Mouse (Mus musculus): Measurements from ENCODE around the gene Ccdc57. TPM values are rescaled to one million over a fixed set of nuclear protein-coding genes. Genes with fewer than 3 reads are reported as not detected.

Gene Ccdc57
- polyA plus RNA-seq, 1 experiment from 2014 or later, result 5.2 TPM

- Histone ChIP-seq H3K36me3 (replicated peaks; ENCODE audit: control insufficient read depth, insufficient read depth) (peaks cover 50% of the 10 kb centered on the region), H3K4me1 (replicated peaks; ENCODE audit: control insufficient read depth, insufficient read depth, low read length) (no peaks in the 10 kb centered on the region), H3K4me2 (replicated peaks) (no peak overlapping the region), H3K27me3 (ENCODE audit: control insufficient read depth, insufficient read depth, low read length) (no peaks in the 10 kb centered on the region), H3K4me3 (replicated peaks; ENCODE audit: low read length) (no peak overlapping the region), H3K27ac (no peak overlapping the region), H3K9ac (no peak overlapping the region), H3K9me3 (ENCODE audit: control insufficient read depth, low read length) (no peaks in the 10 kb centered on the region)
- 96% methylated on average over 6 of the region's 6 CpGs for WGBS
- ATAC-seq (ENCODE audit: low FRiP score), result no peak
- no peak for DNase-seq (ENCODE audit: low spot score)
Observed at GRCm38 (mm10) chr11:120898114-120898548, 34.5 kb downstream of the Ccdc57 start.

GRCm38 (mm10) chr11:120895441-120895840 lies 37.2 kb downstream of the Ccdc57 start:
- H3K27ac ChIP-seq, result no peak overlapping the region
- ATAC-seq (ENCODE audit: low FRiP score), result no peak
- H3K9ac ChIP-seq, result no peak overlapping the region
- no peaks in the 10 kb centered on the region for H3K27me3 ChIP-seq (ENCODE audit: control insufficient read depth, insufficient read depth, low read length)
- H3K4me1 ChIP-seq (replicated peaks; ENCODE audit: control insufficient read depth, insufficient read depth, low read length), result no peaks in the 10 kb centered on the region
- no peak overlapping the region for H3K4me2 ChIP-seq (replicated peaks)
- peaks cover 59% of the 10 kb centered on the region for H3K36me3 ChIP-seq (replicated peaks; ENCODE audit: control insufficient read depth, insufficient read depth)
- no peak overlapping the region for H3K4me3 ChIP-seq (replicated peaks; ENCODE audit: low read length)
- DNase-seq (ENCODE audit: low spot score), result no peak
- H3K9me3 ChIP-seq (ENCODE audit: control insufficient read depth, low read length), result no peaks in the 10 kb centered on the region
- 96% methylated on average over 6 of the region's 6 CpGs for WGBS

- Histone ChIP-seq H3K9ac (no peak overlapping the region), H3K36me3 (replicated peaks; ENCODE audit: control insufficient read depth, insufficient read depth) (peaks cover 70% of the 10 kb centered on the region), H3K27ac (no peak overlapping the region), H3K9me3 (ENCODE audit: control insufficient read depth, low read length) (no peaks in the 10 kb centered on the region), H3K4me2 (replicated peaks) (no peak overlapping the region), H3K4me3 (replicated peaks; ENCODE audit: low read length) (no peak overlapping the region), H3K27me3 (ENCODE audit: control insufficient read depth, insufficient read depth, low read length) (no peaks in the 10 kb centered on the region), H3K4me1 (replicated peaks; ENCODE audit: control insufficient read depth, insufficient read depth, low read length) (no peaks in the 10 kb centered on the region)
- no peak for ATAC-seq (ENCODE audit: low FRiP score)
- no peak for DNase-seq (ENCODE audit: low spot score)
- 91% methylated on average over 8 of the region's 8 CpGs for WGBS
Observed at GRCm38 (mm10) chr11:120894397-120894796, 38.3 kb downstream of the Ccdc57 start.

GRCm38 (mm10) chr11:120889216-120889615 lies 43.5 kb downstream of the Ccdc57 start:
- Histone ChIP-seq H3K36me3 (replicated peaks; ENCODE audit: control insufficient read depth, insufficient read depth) (peaks cover 57% of the 10 kb centered on the region), H3K4me1 (replicated peaks; ENCODE audit: control insufficient read depth, insufficient read depth, low read length) (no peaks in the 10 kb centered on the region), H3K9ac (no peak overlapping the region), H3K27me3 (ENCODE audit: control insufficient read depth, insufficient read depth, low read length) (no peaks in the 10 kb centered on the region), H3K9me3 (ENCODE audit: control insufficient read depth, low read length) (no peaks in the 10 kb centered on the region), H3K4me2 (replicated peaks) (no peak overlapping the region), H3K27ac (no peak overlapping the region), H3K4me3 (replicated peaks; ENCODE audit: low read length) (no peak overlapping the region)
- ATAC-seq (ENCODE audit: low FRiP score), result no peak
- DNase-seq (ENCODE audit: low spot score), result no peak
- WGBS, result 86% methylated on average over 3 of the region's 3 CpGs

DNA sequence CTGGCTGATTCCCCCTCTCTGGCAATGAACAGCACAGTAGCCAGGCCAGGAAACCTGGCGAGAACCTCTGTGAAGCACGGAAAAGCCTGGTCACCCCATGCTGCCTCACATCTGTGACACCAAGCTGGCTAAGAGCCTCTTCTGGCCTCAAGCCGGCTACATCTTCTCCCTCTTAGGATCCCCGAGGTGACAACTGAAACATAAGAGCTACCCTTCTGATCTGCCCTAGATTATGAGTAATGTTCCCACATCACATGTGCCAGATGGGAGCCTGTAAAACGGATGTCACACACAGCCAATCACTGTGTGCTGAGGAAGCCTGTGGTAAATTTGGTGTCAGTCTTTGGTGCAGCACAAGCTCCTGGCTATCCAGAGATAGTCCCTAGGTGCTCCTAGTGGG lies 44.0 kb downstream of the Ccdc57 start:
- H3K27me3 ChIP-seq (ENCODE audit: control insufficient read depth, insufficient read depth, low read length), result no peaks in the 10 kb centered on the region
- 85% methylated on average over 5 of the region's 5 CpGs for WGBS
- no peak overlapping the region for H3K4me2 ChIP-seq (replicated peaks)
- H3K4me1 ChIP-seq (replicated peaks; ENCODE audit: control insufficient read depth, insufficient read depth, low read length), result no peaks in the 10 kb centered on the region
- ATAC-seq (ENCODE audit: low FRiP score) (no peak), DNase-seq (ENCODE audit: low spot score) (no peak)
- H3K36me3 ChIP-seq (replicated peaks; ENCODE audit: control insufficient read depth, insufficient read depth), result peaks cover 60% of the 10 kb centered on the region
- no peak overlapping the region for H3K27ac ChIP-seq
- H3K9ac ChIP-seq, result no peak overlapping the region
- H3K4me3 ChIP-seq (replicated peaks; ENCODE audit: low read length), result no peak overlapping the region
- H3K9me3 ChIP-seq (ENCODE audit: control insufficient read depth, low read length), result no peaks in the 10 kb centered on the region

DNA sequence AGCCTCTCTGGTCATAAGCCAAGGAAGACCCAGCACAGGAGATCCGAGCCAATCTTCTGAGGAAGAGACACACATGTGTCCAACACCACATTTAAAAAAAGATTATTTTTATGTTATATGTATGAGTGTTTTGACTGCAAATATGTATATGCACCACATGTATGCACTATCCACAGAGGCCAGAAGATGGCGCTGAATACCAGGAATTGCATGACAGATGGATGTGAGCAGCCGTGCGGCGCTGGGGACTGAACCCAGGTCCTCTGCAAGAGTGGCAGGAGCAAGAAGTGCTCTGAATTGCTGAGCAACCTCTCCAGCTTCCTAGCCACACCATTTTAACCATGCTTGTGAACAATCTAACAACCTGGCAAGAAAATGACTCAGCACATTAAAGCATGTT lies 45.2 kb downstream of the Ccdc57 start:
- WGBS, result 84% methylated on average over 5 of the region's 5 CpGs
- no peak overlapping the region for H3K4me3 ChIP-seq (replicated peaks; ENCODE audit: low read length)
- no peak for DNase-seq (ENCODE audit: low spot score)
- H3K27me3 ChIP-seq (ENCODE audit: control insufficient read depth, insufficient read depth, low read length), result no peaks in the 10 kb centered on the region
- no peak overlapping the region for H3K27ac ChIP-seq
- no peak for ATAC-seq (ENCODE audit: low FRiP score)
- H3K9ac ChIP-seq, result no peak overlapping the region
- no peaks in the 10 kb centered on the region for H3K4me1 ChIP-seq (replicated peaks; ENCODE audit: control insufficient read depth, insufficient read depth, low read length)
- no peaks in the 10 kb centered on the region for H3K9me3 ChIP-seq (ENCODE audit: control insufficient read depth, low read length)
- H3K36me3 ChIP-seq (replicated peaks; ENCODE audit: control insufficient read depth, insufficient read depth), result peaks cover 52% of the 10 kb centered on the region
- no peak overlapping the region for H3K4me2 ChIP-seq (replicated peaks)

GRCm38 (mm10) chr11:120886462-120886861 lies 46.2 kb downstream of the Ccdc57 start:
- ATAC-seq (ENCODE audit: low FRiP score) (no peak), DNase-seq (ENCODE audit: low spot score) (no peak)
- H3K27me3 ChIP-seq (ENCODE audit: control insufficient read depth, insufficient read depth, low read length), result no peaks in the 10 kb centered on the region
- H3K4me2 ChIP-seq (replicated peaks), result no peak overlapping the region
- H3K36me3 ChIP-seq (replicated peaks; ENCODE audit: control insufficient read depth, insufficient read depth), result peaks cover 49% of the 10 kb centered on the region
- H3K4me1 ChIP-seq (replicated peaks; ENCODE audit: control insufficient read depth, insufficient read depth, low read length), result no peaks in the 10 kb centered on the region
- no peaks in the 10 kb centered on the region for H3K9me3 ChIP-seq (ENCODE audit: control insufficient read depth, low read length)
- no peak overlapping the region for H3K27ac ChIP-seq
- WGBS, result 51% methylated on average over 5 of the region's 5 CpGs
- H3K4me3 ChIP-seq (replicated peaks; ENCODE audit: low read length), result no peak overlapping the region
- no peak overlapping the region for H3K9ac ChIP-seq

DNA sequence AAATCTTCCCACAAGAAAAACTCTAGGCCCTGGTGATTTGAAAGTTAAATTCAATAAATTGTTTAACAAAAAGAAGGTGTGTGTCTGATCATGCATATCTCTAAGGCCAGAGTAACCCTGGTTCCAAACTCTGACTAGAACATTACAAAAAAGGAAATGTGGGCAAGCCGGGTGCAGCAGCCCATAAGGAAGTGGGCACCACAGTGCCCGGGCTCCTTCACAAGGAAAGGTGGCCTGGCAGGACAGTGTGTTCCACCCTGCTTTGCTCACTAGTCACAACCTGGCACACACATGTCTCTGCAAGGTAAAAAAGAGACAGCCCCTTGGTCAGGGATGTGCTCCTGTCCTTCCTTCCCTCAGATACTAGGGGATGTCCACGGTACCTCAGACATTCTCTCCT lies 49.1 kb downstream of the Ccdc57 start:
- Histone ChIP-seq H3K27me3 (ENCODE audit: control insufficient read depth, insufficient read depth, low read length) (no peaks in the 10 kb centered on the region), H3K4me1 (replicated peaks; ENCODE audit: control insufficient read depth, insufficient read depth, low read length) (no peaks in the 10 kb centered on the region), H3K9ac (no peak overlapping the region), H3K27ac (no peak overlapping the region), H3K9me3 (ENCODE audit: control insufficient read depth, low read length) (no peaks in the 10 kb centered on the region), H3K36me3 (replicated peaks; ENCODE audit: control insufficient read depth, insufficient read depth) (peaks cover 51% of the 10 kb centered on the region), H3K4me2 (replicated peaks) (no peak overlapping the region), H3K4me3 (replicated peaks; ENCODE audit: low read length) (no peak overlapping the region)
- ATAC-seq (ENCODE audit: low FRiP score), result no peak
- 95% methylated on average over 3 of the region's 3 CpGs for whole genome bisulfite sequencing
- DNase-seq (ENCODE audit: low spot score), result no peak

- WGBS, result 96% methylated on average over 4 of the region's 4 CpGs
Observed at GRCm38 (mm10) chr11:120882931-120883330, 49.7 kb downstream of the Ccdc57 start.

DNA sequence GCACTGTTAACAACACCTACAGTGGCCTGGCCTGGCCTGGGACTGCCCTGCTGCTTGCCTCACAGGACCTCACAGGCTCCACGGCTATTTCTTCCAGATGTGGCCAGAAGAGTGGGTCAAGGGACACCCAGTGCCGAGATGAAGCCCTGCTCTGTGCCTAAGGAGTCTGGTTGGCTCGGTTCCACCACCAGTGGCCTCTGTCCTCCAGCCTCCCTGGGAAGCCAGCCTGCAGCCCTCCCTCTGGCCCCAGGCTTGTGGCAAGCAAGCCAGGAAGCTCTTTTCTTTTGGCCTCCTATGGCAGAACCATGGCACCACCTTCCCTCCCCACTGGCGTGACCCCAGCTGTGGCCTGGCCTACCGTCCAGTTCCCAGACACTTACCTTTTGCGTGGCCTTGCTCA lies 59.5 kb downstream of the Ccdc57 start:
- no peak overlapping the region for H3K27ac ChIP-seq
- no peaks in the 10 kb centered on the region for H3K4me1 ChIP-seq (replicated peaks; ENCODE audit: control insufficient read depth, insufficient read depth, low read length)
- peaks cover 10% of the 10 kb centered on the region; the same call in 1 of the 2 replicates for H3K36me3 ChIP-seq (replicated peaks; ENCODE audit: control insufficient read depth, insufficient read depth)
- WGBS, result 85% methylated on average over 6 of the region's 6 CpGs
- no peak overlapping the region for H3K4me3 ChIP-seq (replicated peaks; ENCODE audit: low read length)
- no peaks in the 10 kb centered on the region for H3K27me3 ChIP-seq (ENCODE audit: control insufficient read depth, insufficient read depth, low read length)
- H3K4me2 ChIP-seq (replicated peaks), result no peak overlapping the region
- H3K9me3 ChIP-seq (ENCODE audit: control insufficient read depth, low read length), result no peaks in the 10 kb centered on the region
- ATAC-seq (ENCODE audit: low FRiP score) (no peak), DNase-seq (ENCODE audit: low spot score) (no peak)
- H3K9ac ChIP-seq, result no peak overlapping the region

More at GRCm38 (mm10) chr11:120882931-120883330, 49.7 kb downstream of the Ccdc57 start:
- H3K4me2 ChIP-seq (replicated peaks), result no peak overlapping the region
- H3K9me3 ChIP-seq (ENCODE audit: control insufficient read depth, low read length), result no peaks in the 10 kb centered on the region
- peaks cover 58% of the 10 kb centered on the region for H3K36me3 ChIP-seq (replicated peaks; ENCODE audit: control insufficient read depth, insufficient read depth)
- H3K27me3 ChIP-seq (ENCODE audit: control insufficient read depth, insufficient read depth, low read length), result no peaks in the 10 kb centered on the region
- ATAC-seq (ENCODE audit: low FRiP score) (no peak), DNase-seq (ENCODE audit: low spot score) (no peak)
- no peak overlapping the region for H3K9ac ChIP-seq
- no peak overlapping the region for H3K4me3 ChIP-seq (replicated peaks; ENCODE audit: low read length)
- no peak overlapping the region for H3K27ac ChIP-seq
- no peaks in the 10 kb centered on the region for H3K4me1 ChIP-seq (replicated peaks; ENCODE audit: control insufficient read depth, insufficient read depth, low read length)

Data from hindbrain, embryonic 14.5 days (tissue).